Mouse (Mus musculus) lung, postnatal 4 days (tissue): ENCODE results near the gene Spint3.

ENCODE experiments used
- DNase-seq, 2 experiments: peaks; one replicate each; pipeline ENCODE4 v3.0.0; 2021

The Spint3 gene

DNA sequence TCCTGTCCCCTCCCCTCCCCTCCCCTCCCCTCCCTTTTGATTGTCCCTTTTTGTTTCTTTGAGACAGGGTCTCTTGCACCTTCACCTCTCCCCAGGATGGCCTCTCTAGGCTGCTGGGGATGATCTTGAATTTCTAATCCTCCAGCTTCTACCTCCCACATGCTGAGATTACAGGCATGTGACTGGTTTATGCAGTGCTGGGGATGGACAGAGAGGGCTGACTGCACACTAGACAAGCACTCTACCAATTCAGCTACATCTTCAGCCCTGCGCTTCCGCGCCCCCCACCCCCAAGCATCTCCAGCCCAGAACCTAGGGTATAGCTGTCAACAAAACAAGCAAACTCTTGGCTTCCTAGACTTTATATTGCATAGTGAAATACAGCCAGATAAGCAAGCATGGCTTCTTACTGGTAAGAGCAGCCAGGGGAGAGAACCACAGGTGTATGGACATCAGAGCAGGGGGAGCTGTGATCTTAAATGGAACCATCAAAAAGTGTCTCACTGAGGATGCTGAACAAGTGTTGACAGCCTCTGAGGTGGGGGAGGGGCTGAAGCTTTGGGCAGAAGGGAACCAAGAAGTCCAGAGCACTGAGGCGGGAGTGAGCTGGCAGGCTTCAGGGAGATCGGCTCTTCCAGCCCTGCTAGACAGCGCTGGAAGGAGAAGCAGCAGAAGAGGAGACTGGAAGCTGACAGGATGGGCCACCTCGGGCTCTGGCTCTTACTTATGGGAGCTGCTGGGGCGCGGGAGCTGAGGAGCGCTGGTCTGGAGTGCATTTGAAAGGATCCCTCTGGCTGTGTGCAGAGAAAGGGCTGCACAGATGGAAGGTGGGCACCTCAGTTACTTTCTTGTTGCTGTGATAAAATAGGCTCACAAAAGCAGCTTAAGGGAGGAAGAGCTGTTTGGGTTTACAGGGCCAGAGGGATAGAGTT, 23.0 kb downstream of the Spint3 start:
- DNase-seq = no peak

DNA sequence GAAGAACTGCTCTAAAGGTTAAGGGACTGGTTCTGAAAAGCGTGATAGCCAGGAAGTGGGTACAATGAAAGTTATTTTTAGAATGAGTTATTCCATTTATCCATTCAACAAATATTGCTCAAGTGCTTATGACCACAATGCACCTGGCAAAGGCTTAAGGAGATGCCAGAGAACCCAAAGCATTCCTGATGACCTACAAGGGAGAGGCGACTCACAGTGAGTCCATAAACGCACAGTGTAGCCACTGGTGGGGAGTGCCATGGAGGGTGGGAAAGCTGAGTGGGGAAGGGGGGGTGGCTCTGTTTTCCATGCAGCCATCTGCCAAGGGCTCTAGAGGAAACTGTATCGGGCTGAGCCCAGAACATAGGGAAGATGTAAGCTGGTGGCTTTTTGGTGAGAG, 23.9 kb downstream of the Spint3 start:
- peak; percentile 36 to 50 for DNase-seq

DNA sequence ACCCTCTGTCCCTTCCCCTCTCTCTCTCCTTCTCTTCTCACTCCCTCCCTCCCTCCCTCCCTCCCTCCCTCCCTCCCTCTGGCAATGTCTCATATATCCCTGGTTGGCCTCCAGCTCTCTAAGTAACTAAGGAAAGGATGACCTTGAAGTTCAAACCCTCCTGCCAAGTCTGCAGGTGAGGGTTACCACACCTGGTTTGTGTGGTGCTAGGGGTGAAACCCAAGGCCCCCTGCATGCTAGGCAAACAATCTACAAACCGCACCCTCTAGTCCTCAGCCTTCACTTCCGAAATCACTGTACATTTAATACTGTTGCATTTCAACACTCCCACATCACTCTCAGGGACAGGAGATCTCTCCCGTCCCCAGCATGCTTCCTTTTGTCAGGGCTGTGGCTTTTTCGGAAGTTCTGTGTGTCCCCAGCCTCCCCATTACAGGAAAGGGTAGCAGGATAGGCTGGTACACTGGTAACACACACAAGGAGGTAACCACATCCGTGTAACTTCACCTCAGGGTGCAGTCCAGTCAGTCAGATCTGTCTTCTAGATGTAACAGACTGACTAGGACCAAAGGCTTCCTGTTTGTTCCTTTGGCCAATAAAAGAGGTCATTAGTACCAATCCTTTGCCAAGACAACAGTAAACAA, 28.7 kb downstream of the Spint3 start:
- DNase-seq = no peak

DNA sequence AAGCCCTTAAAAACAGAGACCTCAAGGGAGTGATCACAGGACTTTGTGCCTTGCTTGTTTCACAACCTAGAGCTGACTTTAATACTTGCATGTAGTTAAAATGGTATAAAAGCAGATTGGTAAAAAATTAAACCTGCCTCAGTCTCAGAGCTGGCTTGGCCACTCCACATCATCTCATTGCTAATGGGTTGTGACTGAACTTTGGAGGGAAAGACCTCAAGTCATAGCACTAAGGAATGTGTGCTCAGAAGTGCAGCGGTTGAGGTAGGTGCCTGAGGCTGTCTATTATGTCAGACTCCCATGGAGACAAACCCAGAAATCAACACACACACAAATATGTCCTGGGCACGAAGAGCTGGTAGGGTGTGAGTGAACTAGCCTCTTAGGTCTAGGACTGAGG, 29.5 kb downstream of the Spint3 start:
- no peak for DNase-seq

DNA sequence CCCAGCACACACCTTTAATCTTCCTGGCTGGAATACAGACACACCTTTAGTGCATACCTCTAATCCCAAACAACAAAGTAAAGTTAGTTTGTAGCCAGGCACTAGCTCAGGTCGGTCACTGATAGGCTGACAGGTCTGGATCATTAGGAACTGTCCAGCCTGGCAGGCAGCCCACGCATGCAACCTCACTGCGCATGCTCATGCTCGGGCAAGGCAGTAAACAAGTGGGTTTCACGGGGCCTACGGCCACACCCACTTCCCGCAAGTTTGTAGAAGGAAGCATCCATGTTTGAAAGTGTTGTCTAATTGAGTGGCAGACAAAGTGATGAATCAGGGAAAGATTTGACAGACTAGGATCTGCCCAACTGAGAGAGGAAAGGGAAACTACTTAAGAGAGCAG, 30.7 kb downstream of the Spint3 start:
- no peak for DNase-seq

DNA sequence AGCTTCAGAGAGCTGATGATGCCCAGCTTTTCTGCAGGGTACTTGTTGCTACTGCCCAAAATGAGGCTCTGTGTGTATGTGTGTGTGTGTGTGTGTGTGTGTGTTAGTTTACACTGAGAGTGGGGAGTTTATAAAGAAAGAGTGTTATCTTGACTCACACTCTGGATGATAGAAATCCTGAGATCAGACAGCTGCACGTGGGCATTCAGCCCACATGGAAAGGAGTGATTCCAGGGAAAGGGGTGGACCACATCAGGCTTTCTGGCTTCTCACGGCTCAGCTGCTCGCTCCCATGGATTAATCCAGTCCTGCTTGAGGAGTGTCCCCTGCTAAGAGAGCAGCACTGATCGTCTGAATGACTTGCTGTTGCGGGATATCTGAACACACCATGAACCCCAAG, 31.1 kb downstream of the Spint3 start:
- DNase-seq = peak in 1 of 2 experiments; percentile 37

DNA sequence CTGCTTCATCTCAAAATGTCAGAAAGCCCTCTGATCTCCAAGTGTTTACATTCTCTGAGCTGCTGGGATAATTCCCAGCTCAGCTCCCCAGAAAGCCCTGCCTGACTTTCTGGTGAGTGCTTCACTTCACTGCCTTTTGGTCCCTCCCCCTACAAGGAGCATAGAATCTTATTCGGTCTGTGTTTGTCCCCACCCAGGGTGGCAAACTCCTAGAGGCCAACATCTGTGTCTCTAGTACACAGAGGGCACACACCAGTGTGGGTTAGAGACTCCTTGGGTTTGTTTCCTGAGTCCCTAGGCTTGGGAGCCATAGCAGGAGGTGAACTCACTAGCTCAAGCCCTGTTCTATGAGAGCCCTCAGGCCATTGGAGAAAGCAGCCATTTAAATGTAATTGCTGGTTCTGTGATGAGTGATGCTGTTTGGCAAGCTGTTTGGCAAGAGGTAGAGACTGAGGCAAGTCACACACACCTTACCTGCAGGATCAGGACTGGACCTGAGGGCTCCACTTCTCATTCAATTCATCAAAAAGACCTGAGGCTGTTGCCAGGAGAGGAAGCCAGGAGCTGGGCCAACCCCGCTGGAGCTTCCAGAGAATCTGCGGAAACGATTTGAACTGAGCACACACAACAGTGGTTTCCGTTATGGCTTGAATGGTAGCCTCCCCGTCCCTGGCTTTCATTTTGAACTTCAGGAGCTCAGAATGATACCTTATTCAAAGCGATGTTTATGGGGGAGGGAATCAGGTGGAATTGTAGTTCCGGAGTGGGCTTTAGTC, 32.4 kb downstream of the Spint3 start:
- DNase-seq = peak in 1 of 2 experiments; percentile 47

DNA sequence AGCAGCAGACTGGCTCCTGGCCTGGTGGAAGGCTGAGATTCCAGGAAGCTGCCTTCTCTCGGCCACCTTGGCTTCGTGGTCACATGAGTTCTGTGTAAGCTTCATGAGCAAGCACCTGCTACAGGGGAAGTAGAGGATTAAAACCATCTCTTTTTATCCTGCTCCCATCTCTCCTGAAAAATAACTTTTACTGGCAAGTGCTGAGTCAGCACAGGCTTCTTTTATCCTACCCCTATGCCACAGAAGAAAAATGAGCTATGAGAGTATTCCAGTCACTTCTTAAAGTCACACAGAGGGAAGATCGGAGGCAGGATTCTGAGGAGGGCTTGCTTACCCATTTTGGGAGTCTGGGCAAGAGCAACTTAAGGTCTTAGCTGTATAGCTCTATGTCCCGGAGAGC, 36.3 kb downstream of the Spint3 start:
- DNase-seq = no peak

DNA sequence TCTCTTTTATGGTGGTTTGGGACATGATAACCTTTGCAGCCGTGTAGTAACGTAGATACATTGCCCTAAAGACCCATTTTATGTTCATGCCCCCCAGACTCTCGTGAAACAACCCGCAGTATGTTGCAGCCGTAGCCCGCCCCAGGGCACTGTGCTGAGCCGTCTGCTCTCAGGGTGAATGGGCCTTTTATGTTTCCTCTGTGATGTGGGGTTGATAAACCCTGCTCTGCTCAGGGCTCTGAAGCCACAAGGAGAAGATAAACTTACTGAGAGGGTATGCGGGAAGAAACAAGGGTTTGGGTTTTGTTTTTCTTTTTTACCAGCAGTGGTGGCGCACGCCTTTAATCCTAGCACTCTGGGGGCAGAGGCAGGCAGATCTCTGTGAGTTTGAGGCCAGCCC, 38.9 kb downstream of the Spint3 start:
- no peak for DNase-seq

DNA sequence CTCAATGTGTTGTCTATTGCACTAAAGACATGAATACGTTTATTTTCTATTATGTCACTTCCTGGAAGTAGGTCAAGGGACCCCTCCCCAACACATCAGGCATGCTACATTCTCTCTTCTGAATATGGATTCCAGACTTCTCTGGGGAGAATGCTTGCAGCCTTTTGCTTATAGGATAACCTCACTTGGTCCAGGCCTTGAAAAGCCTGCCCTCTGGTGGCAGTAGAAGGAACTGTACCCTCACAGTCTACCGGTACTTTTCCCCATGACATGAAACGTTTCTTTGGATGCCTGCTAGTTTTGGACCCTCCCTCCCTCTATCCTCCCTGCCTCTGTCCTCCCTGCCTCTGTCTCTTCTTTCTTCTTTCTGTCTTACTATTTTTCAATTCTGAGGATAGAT, 42.1 kb downstream of the Spint3 start:
- peak; percentile 62 to 85 for DNase-seq

DNA sequence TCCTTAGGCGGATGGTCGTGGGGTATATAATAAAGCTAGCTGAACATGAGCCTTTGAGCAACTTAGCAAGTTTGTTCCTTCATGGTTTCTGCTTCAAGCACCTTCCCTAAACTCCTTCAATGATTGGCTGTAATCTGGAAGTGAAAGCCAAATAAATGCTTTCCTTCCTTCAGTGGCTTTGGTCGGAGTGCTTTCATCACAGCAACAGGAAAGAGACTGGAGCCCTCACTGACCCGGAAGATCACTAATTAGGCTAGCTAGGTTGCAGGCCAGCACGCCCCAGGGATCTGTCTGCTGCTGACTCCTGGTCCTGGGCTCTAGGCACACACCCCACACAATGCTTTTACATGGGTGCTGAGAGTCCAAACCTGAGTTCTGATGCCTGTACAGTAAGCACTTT, 44.7 kb downstream of the Spint3 start:
- DNase-seq = no peak

DNA sequence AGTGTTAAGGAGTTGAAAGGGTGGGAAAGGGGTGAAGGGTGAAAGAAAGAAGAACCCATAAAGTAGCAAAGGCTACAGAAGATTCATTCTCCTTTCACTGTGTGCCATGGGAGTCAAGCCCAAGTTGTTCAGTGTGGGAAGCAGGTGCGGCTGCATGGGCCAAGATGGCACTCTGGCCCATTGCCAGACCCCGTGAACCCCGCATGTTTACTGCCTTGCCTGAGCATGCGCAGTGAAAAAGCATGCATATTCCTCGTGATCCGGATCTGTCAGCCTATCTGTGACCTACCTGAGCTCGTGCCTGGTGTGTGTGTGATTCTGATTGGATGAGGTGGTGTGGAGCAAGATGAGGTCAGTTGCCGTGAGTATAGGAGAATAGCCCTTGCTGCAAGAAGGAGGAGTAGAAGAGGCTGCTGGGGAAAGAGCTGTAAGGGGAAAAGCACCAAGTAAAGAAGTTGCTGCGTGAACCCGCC, 49.9 kb downstream of the Spint3 start:
- peak in 1 of 2 experiments; percentile 39 for DNase-seq

DNA sequence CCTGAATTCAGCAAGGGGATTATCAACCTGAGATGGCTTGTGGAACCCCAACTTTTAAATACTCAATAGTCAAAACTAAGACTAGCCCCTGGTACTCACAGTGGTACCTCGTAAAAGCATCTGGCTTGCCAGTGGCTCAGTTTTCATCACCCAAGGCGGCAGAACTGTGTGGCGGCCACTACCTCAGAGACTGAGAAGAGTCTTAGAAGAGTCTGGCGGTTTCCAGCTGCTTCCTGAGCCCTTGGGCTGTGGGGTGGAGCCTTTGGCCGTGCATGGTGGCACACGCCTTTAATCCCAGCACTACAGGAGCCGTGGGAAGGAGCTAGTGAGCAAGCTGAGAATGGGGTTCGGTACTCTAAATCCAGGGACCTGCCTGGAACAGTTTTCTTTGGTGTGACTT, 51.0 kb downstream of the Spint3 start:
- no peak for DNase-seq

DNA sequence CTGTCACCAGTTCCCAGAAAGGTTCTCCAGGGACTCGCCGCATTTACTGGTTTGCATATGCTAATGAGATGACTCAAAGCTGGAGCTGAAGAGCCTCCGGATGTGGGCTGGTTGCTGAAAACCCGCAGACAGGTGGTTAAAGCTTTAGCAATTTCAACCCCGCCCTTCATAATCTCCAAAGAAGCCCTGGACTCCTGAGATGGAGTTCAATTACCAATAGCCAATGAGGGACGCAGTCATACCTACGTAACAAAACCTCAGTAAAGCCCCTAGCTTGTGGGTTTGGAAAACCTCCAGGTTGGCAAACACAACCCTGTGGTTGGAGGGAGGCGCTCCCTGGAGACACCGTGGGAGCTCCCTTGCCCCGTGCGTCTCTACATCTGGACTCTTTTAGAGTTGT, 51.4 kb downstream of the Spint3 start:
- peak in 1 of 2 experiments; percentile 34 for DNase-seq

DNA sequence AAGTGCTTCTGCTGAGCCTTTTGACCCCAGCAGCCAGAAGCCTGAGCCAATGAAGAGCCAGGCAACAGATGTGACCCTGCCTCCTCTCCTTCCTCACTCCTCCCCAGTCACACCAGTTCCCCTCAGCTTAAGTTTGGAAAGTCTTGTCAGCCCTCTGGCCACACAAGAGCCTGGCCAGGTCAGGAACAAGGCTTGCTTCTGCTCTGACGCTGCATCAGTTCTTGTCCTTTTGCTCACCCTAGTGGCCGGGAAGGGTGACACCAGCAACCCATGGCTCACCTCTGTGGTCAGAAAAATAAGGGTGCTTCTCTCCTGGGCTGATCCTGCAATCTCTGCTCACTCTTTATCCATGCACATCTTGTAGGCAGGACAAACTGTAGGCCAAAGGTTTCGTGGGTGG, 52.5 kb downstream of the Spint3 start:
- DNase-seq = peak; percentile 70 to 77
